Mouse (Mus musculus) liver, embryonic 14.5 days (tissue): ENCODE measurements at regions not wholly inside any gene's neighbourhood (a gene's known extent, or its start where the extent isn't known, plus 50 kb on each side); places are given as distances from the start of the nearest gene placed in this dataset.

Experiments
- ATAC-seq: fragments of 200-750 bp; cut with Nextera tagmentation; 2 replicates; pipeline ENCODE4 v1.8.0; 2017; ENCODE audit warnings: moderate number of reproducible peaks, mild to moderate bottlenecking, moderate library complexity; ENCODE audit not compliant: insufficient read depth
- DNase-seq, 3 experiments: peaks; one replicate each; pipeline ENCODE4 v3.0.0-alpha.2; 2012 to 2013; ENCODE audit warnings: low read depth in 3 of 3, low spot score in 3 of 3
- H3K27ac ChIP-seq: fragments of 300-500 bp; sonication (generic); 2 replicates; pipeline ENCODE4 v1.5.1; 2014; ENCODE audit warnings: moderate library complexity, mild to moderate bottlenecking, control low read depth, inconsistent platforms
- H3K27me3 ChIP-seq: fragments of 300-500 bp; sonication (generic); 2 replicates; pipeline ENCODE4 v1.6.1; 2014; ENCODE audit warnings: mild to moderate bottlenecking, low read length, moderate library complexity; ENCODE audit not compliant: control insufficient read depth, insufficient read depth
- H3K36me3 ChIP-seq: fragments of 300-500 bp; sonication (generic); replicated peaks from 2 replicates; pipeline ENCODE4 v1.6.1; 2014; ENCODE audit warnings: low read depth; ENCODE audit not compliant: control insufficient read depth, insufficient read depth
- H3K4me1 ChIP-seq, 2 experiments: fragments of 200-500 bp in 1 of 2; fragments of 300-500 bp in 1 of 2; sonication (generic) in 1 of 2; replicated peaks; 2 replicates each; pipeline ENCODE4 v1.6.1; 2012 to 2014; ENCODE audit warnings: antibody characterized with exemption in 1 of 2, inconsistent platforms in 1 of 2, low read length in 1 of 2; ENCODE audit not compliant: control insufficient read depth in 2 of 2, insufficient read depth in 2 of 2
- H3K4me2 ChIP-seq: fragments of 300-500 bp; sonication (generic); 2 replicates; pipeline ENCODE4 v1.6.1; 2014; ENCODE audit warnings: low read depth, mild to moderate bottlenecking, control low read depth, moderate library complexity
- H3K4me3 ChIP-seq, 2 experiments: fragments of 200-500 bp in 1 of 2; fragments of 300-500 bp in 1 of 2; sonication (generic) in 1 of 2; 2 replicates each; pipeline ENCODE4 v1.5.1; 2012 to 2014; ENCODE audit warnings: low read depth in 2 of 2, low read length in 2 of 2, mild to moderate bottlenecking in 2 of 2, control low read depth in 1 of 2, inconsistent platforms in 1 of 2, moderate library complexity in 1 of 2; ENCODE audit not compliant: insufficient read depth in 1 of 2
- H3K9ac ChIP-seq: fragments of 300-500 bp; sonication (generic); replicated peaks from 2 replicates; pipeline ENCODE4 v1.6.1; 2014; ENCODE audit warnings: mild to moderate bottlenecking, control low read depth, moderate library complexity
- H3K9me3 ChIP-seq: fragments of 300-500 bp; sonication (generic); 2 replicates; pipeline ENCODE4 v1.6.1; 2016; ENCODE audit warnings: low read length, mixed read lengths; ENCODE audit not compliant: control insufficient read depth
- CTCF ChIP-seq: IDR thresholded peaks from 2 replicates; pipeline ENCODE4 v1.5.1; 2016; ENCODE audit warnings: antibody characterized with exemption, low read depth, control low read depth
- EP300 ChIP-seq: IDR thresholded peaks from 2 replicates; pipeline ENCODE4 v1.6.1; 2016; ENCODE audit warnings: antibody characterized with exemption, low read depth
- WGBS: fragments of 180-500 bp; shearing (Covaris S2); extraction: QIAGEN DNeasy Blood & Tissue Kit; methylation state at CpG from one replicate; pipeline ENCODE4 v1.1.7; 2014; ENCODE audit not compliant: insufficient replicate concordance; 5-methylcytosine and 5-hydroxymethylcytosine counted together

- no peak for ATAC-seq
- 35% methylated on average over 1 of the region's 1 CpGs for WGBS
These were observed 414.2 kb downstream of the Flrt2 start for GRCm38 (mm10) chr12:96106254-96106653.

DNA sequence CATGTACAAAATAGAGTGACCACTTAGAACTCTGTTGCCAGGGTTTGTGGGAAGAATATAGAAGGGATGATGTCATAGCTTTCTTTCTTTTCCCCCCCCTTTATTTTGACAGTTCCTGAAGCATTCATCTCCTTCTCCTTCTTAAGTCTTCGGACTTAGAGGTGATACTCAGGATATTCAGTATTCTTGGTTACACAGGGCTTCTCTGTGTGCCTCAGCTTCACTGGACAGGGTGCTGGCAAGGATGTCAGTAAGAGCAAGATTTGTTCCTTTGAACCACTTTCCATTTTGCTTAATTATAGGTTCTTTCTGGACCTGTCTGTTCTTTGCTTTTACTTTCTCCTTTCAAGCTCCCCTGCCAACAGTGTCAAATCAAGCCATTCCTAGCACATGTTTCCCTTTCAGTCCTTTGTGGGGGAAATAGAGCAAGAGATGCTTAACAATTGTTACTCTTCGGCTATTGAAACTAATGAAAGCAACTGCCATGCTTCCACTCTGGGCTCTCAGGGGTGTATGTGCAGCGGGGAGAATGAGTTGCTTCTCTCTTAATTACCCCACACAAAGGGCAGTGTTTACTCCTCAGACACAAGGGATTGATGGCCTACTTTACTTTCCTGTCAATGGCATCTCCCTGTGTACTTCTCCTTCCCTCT, 422.8 kb downstream of the Flrt2 start:
- Histone ChIP-seq H3K4me3 (no peak overlapping the region), H3K27me3 (no peaks in the 10 kb centered on the region), H3K27ac (no peak overlapping the region), H3K9ac (no peak overlapping the region), H3K36me3 (no peaks in the 10 kb centered on the region), H3K9me3 (no peaks in the 10 kb centered on the region), H3K4me1 (no peaks in the 10 kb centered on the region), H3K4me2 (no peak overlapping the region)
- DNase-seq (no peak), ATAC-seq (no peak)
- WGBS = 49% methylated on average over 3 of the region's 3 CpGs
- TF ChIP-seq CTCF (no peak), EP300 (no peak)

More at GRCm38 (mm10) chr12:96106254-96106653, 414.2 kb downstream of the Flrt2 start:
- H3K4me1 ChIP-seq = no peaks in the 10 kb centered on the region
- DNase-seq = no peak
- no peak overlapping the region for H3K9ac ChIP-seq
- no peak overlapping the region for H3K4me2 ChIP-seq
- no peak overlapping the region for H3K4me3 ChIP-seq
- no peaks in the 10 kb centered on the region for H3K9me3 ChIP-seq
- no peak overlapping the region for H3K27ac ChIP-seq
- H3K36me3 ChIP-seq = no peaks in the 10 kb centered on the region
- H3K27me3 ChIP-seq = no peaks in the 10 kb centered on the region
- TF ChIP-seq CTCF = no peak
- no peak for TF ChIP-seq EP300

GRCm38 (mm10) chr12:96117553-96117952, 425.5 kb downstream of the Flrt2 start:
- H3K36me3 ChIP-seq = no peaks in the 10 kb centered on the region
- no peaks in the 10 kb centered on the region for H3K9me3 ChIP-seq
- 54% methylated on average over 3 of the region's 3 CpGs for WGBS
- ATAC-seq = no peak
- H3K9ac ChIP-seq = no peak overlapping the region
- H3K4me1 ChIP-seq = no peaks in the 10 kb centered on the region
- no peak overlapping the region for H3K4me2 ChIP-seq
- H3K27ac ChIP-seq = no peak overlapping the region
- H3K27me3 ChIP-seq = no peaks in the 10 kb centered on the region
- no peak overlapping the region for H3K4me3 ChIP-seq
- no peak for DNase-seq
- TF ChIP-seq CTCF (no peak), EP300 (no peak)

GRCm38 (mm10) chr12:96124156-96124931, 432.3 kb downstream of the Flrt2 start:
- H3K4me2 ChIP-seq = no peak overlapping the region
- 75% methylated on average over 2 of the region's 2 CpGs for WGBS
- TF ChIP-seq CTCF (no peak), EP300 (no peak)
- no peak overlapping the region for H3K4me3 ChIP-seq
- H3K27ac ChIP-seq = no peak overlapping the region
- no peaks in the 10 kb centered on the region for H3K36me3 ChIP-seq
- no peaks in the 10 kb centered on the region for H3K9me3 ChIP-seq
- DNase-seq (no peak), ATAC-seq (no peak)
- H3K4me1 ChIP-seq = no peaks in the 10 kb centered on the region
- H3K9ac ChIP-seq = no peak overlapping the region
- H3K27me3 ChIP-seq = no peaks in the 10 kb centered on the region

GRCm38 (mm10) chr12:96129870-96130454, 437.9 kb downstream of the Flrt2 start:
- no peak for ATAC-seq
- WGBS = 63% methylated on average over 4 of the region's 4 CpGs

More at GRCm38 (mm10) chr12:96129870-96130454, 437.9 kb downstream of the Flrt2 start:
- no peak for TF ChIP-seq EP300
- no peak for TF ChIP-seq CTCF
- Histone ChIP-seq H3K27ac (no peak overlapping the region), H3K4me3 (no peak overlapping the region), H3K9ac (no peak overlapping the region), H3K9me3 (no peaks in the 10 kb centered on the region), H3K27me3 (no peaks in the 10 kb centered on the region), H3K4me2 (no peak overlapping the region), H3K36me3 (no peaks in the 10 kb centered on the region), H3K4me1 (no peaks in the 10 kb centered on the region)
- no peak for DNase-seq
